Mouse (Mus musculus) embryonic facial prominence, embryonic 14.5 days (tissue): Measurements from ENCODE around the gene Smim20. TPM values are rescaled to one million over a fixed set of nuclear protein-coding genes. Genes with fewer than 3 reads are reported as not detected.

Source experiments
- ATAC-seq: fragments of 200-750 bp; cut with Nextera tagmentation; 2 replicates; pipeline ENCODE4 v1.8.0; 2017; ENCODE audit warnings: low read depth, moderate number of reproducible peaks, moderate TSS enrichment
- DNase-seq: peaks from one replicate; pipeline ENCODE4 v3.0.0-alpha.2; 2015; ENCODE audit warnings: low spot score
- H3K27ac ChIP-seq: fragments of 300-500 bp; sonication (generic); replicated peaks from 2 replicates; pipeline ENCODE4 v1.5.1; 2014; ENCODE audit warnings: low read depth, mild to moderate bottlenecking, low read length, moderate library complexity
- H3K27me3 ChIP-seq: fragments of 300-500 bp; sonication (generic); replicated peaks from 2 replicates; pipeline ENCODE4 v1.6.1; 2014; ENCODE audit warnings: low read length; ENCODE audit not compliant: control insufficient read depth, insufficient read depth
- H3K36me3 ChIP-seq: fragments of 300-500 bp; sonication (generic); 2 replicates; pipeline ENCODE4 v1.6.1; 2014; ENCODE audit warnings: low read length, mixed read lengths; ENCODE audit not compliant: control insufficient read depth, insufficient read depth
- H3K4me1 ChIP-seq: fragments of 300-500 bp; sonication (generic); 2 replicates; pipeline ENCODE4 v1.6.1; 2014; ENCODE audit warnings: antibody characterized with exemption, low read length; ENCODE audit not compliant: control insufficient read depth, insufficient read depth
- H3K4me2 ChIP-seq: fragments of 300-500 bp; sonication (generic); 2 replicates; pipeline ENCODE4 v1.6.1; 2014; ENCODE audit warnings: low read depth, mild to moderate bottlenecking, low read length, moderate library complexity, mixed read lengths
- H3K4me3 ChIP-seq: fragments of 300-500 bp; sonication (generic); 2 replicates; pipeline ENCODE4 v1.5.1; 2014; ENCODE audit warnings: low read depth, mild to moderate bottlenecking, low read length
- H3K9ac ChIP-seq: fragments of 300-500 bp; sonication (generic); 2 replicates; pipeline ENCODE4 v1.6.1; 2014; ENCODE audit warnings: low read depth, mild to moderate bottlenecking, low read length, moderate library complexity, mixed read lengths
- H3K9me3 ChIP-seq: fragments of 300-500 bp; sonication (generic); 2 replicates; pipeline ENCODE4 v1.6.1; 2016; ENCODE audit warnings: low read length; ENCODE audit not compliant: control insufficient read depth
- WGBS: fragments of 180-500 bp; shearing (Covaris S2); extraction: QIAGEN DNeasy Blood & Tissue Kit; methylation state at CpG from one replicate; pipeline ENCODE4 v1.1.7; 2014; 5-methylcytosine and 5-hydroxymethylcytosine counted together
- polyA plus RNA-seq: library from polyadenylated mRNA; unstranded; fragments of >200 nt; fragmentation: Nextera tagmentation; extraction: Ambion mirVana; gene quantifications from 2 replicates; pipeline ENCODE4 v1.2.1, GENCODE M21; 2014

Gene Smim20
- polyA plus RNA-seq, 1 experiment from 2014 or later: 96.7 TPM

- Histone ChIP-seq H3K4me2 (no peak overlapping the region), H3K27me3 (peaks cover 5% of the 10 kb centered on the region), H3K4me1 (peaks cover 4% of the 10 kb centered on the region; the same call in 1 of the 2 replicates), H3K9ac (no peak overlapping the region), H3K4me3 (no peak overlapping the region), H3K36me3 (no peaks in the 10 kb centered on the region), H3K9me3 (no peaks in the 10 kb centered on the region), H3K27ac (no peak overlapping the region)
- WGBS: 46% methylated on average over 3 of the region's 3 CpGs
- no peak for DNase-seq
- no peak for ATAC-seq
Measured at GRCm38 (mm10) chr5:53254821-53255220, 12.1 kb upstream of the Smim20 start.

GRCm38 (mm10) chr5:53258038-53258786, 8.7 kb upstream of the Smim20 start:
- H3K4me1 ChIP-seq: peaks cover 4% of the 10 kb centered on the region; the same call in 1 of the 2 replicates
- no peaks in the 10 kb centered on the region for H3K9me3 ChIP-seq
- H3K9ac ChIP-seq: peak overlapping the region; percentile 46
- 3% methylated on average over 29 of the region's 29 CpGs for WGBS
- peak overlapping the region; percentile 31 for H3K4me3 ChIP-seq
- H3K36me3 ChIP-seq: no peaks in the 10 kb centered on the region
- ATAC-seq: peak; percentile 69
- peaks cover 5% of the 10 kb centered on the region; the same call in 1 of the 2 replicates for H3K27me3 ChIP-seq
- no peak overlapping the region for H3K27ac ChIP-seq
- peak; percentile 88 for DNase-seq
- H3K4me2 ChIP-seq: peak overlapping the region; percentile 61

GRCm38 (mm10) chr5:53259894-53260293, 7.0 kb upstream of the Smim20 start:
- Histone ChIP-seq H3K9me3 (no peaks in the 10 kb centered on the region), H3K36me3 (no peaks in the 10 kb centered on the region), H3K4me3 (no peak overlapping the region), H3K4me2 (no peak overlapping the region), H3K27ac (no peak overlapping the region), H3K27me3 (peaks cover 5% of the 10 kb centered on the region; the same call in 1 of the 2 replicates), H3K4me1 (peaks cover 4% of the 10 kb centered on the region; the same call in 1 of the 2 replicates), H3K9ac (no peak overlapping the region)
- WGBS: 44% methylated on average over 5 of the region's 5 CpGs
- no peak for ATAC-seq
- DNase-seq: peak; percentile 38

DNA sequence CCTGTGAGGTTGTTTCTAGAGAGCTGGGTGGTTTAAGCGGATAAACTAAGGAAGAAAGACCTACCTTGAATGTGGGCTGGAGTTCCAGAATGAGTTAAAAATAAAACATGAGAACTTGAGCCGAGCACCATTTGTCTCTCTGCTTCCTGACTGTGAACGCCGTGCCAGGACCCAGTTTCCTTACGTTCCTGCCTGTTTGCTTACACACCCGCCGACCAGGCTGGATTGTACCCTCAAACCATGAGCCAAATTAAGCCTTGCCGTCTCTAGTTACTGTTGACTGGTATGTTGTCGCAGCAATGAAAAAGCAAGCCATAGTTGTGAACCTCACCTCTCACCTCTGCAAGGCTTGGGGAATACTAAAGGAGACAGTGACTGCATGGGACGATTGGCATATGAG, 4.9 kb upstream of the Smim20 start:
- Histone ChIP-seq H3K9ac (no peak overlapping the region), H3K4me2 (no peak overlapping the region)

DNA sequence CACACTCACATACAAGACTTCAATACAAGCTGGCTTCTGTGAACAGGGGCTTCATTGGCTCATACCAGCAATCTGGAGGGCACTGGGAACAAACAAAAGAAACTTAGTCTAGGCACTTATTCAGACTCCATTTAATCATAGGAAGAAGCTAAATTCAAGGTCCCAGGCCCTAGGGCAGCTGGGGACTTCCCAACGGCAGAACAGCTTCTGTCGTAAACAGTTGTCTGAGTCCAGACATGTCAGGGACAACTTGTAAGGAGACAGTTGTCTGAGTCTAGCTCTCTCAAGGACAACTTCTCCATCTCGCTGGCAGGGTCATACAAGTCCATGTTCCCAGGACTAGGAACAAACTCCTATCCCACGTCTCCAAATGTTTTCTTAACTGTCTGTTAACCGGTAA, 2.8 kb upstream of the Smim20 start:
- H3K4me3 ChIP-seq: no peak overlapping the region
- ATAC-seq: no peak
- 77% methylated on average over 5 of the region's 5 CpGs for WGBS
- no peak overlapping the region for H3K27ac ChIP-seq
- H3K4me1 ChIP-seq: peaks cover 5% of the 10 kb centered on the region; the same call in 1 of the 2 replicates
- no peaks in the 10 kb centered on the region for H3K36me3 ChIP-seq
- no peaks in the 10 kb centered on the region for H3K27me3 ChIP-seq
- no peak overlapping the region for H3K4me2 ChIP-seq
- no peak overlapping the region for H3K9ac ChIP-seq
- DNase-seq: no peak
- H3K9me3 ChIP-seq: no peaks in the 10 kb centered on the region

More for the DNA sequence above, 4.9 kb upstream of the Smim20 start:
- no peaks in the 10 kb centered on the region for H3K36me3 ChIP-seq
- no peaks in the 10 kb centered on the region for H3K4me1 ChIP-seq
- 75% methylated on average over 10 of the region's 10 CpGs for WGBS
- H3K4me3 ChIP-seq: no peak overlapping the region
- H3K9me3 ChIP-seq: no peaks in the 10 kb centered on the region
- H3K27me3 ChIP-seq: peaks cover 5% of the 10 kb centered on the region; the same call in 1 of the 2 replicates
- no peak for ATAC-seq
- no peak for DNase-seq
- no peak overlapping the region for H3K27ac ChIP-seq

- DNase-seq (no peak), ATAC-seq (no peak)
- H3K4me3 ChIP-seq: no peak overlapping the region
- H3K4me2 ChIP-seq: no peak overlapping the region
- no peaks in the 10 kb centered on the region for H3K27me3 ChIP-seq
- H3K9me3 ChIP-seq: no peaks in the 10 kb centered on the region
- H3K9ac ChIP-seq: no peak overlapping the region
- no peaks in the 10 kb centered on the region for H3K36me3 ChIP-seq
- H3K4me1 ChIP-seq: peaks cover 5% of the 10 kb centered on the region; the same call in 1 of the 2 replicates
- 71% methylated on average over 12 of the region's 12 CpGs for WGBS
- H3K27ac ChIP-seq: no peak overlapping the region
Measured at GRCm38 (mm10) chr5:53265740-53266139, 1.1 kb upstream of the Smim20 start.

- Histone ChIP-seq H3K4me3 (no peak overlapping the region), H3K4me1 (peaks cover 5% of the 10 kb centered on the region; the same call in 1 of the 2 replicates), H3K36me3 (no peaks in the 10 kb centered on the region), H3K9me3 (no peaks in the 10 kb centered on the region), H3K27me3 (no peaks in the 10 kb centered on the region), H3K27ac (peak overlapping the region; percentile 61; the same call in 1 of the 2 replicates), H3K9ac (no peak overlapping the region), H3K4me2 (peak overlapping the region; percentile 76)
- WGBS: 66% methylated on average over 4 of the region's 4 CpGs
- DNase-seq: peak; percentile 70
- ATAC-seq: peak; percentile 31
Measured at GRCm38 (mm10) chr5:53266181-53266580, 702 bp upstream of the Smim20 start.

DNA sequence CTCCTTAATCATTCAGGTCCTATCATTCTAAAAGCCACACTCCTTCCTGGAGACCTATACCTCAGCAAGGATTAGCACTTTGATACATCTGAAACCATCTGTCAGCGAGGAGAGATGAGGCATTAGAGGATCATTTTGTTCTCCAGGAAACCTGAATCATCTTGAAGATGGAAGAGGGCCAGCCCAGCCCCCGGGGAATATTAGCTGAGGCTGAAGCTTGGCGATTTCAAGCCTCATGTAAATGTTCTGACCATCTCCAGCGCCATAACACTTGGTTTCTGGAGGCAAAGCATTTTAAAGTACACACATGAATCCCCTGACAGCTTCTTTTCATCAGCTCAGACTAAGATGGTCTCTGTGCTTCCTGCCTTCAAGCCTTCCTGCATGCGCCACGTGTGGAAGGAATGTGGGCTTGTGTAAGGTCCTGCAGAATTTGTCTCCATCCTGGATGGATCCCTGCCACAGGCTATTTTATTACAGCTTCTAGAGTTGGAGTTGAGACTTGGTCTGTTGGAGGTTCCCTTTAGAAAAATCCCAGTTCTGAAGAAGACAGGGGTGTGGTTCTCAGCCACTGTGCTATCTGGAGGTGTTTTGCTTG, 1.3 kb downstream of the Smim20 start:
- no peak overlapping the region for H3K4me2 ChIP-seq
- H3K27ac ChIP-seq: no peak overlapping the region; the same call in 1 of the 2 replicates
- H3K4me3 ChIP-seq: no peak overlapping the region
- H3K36me3 ChIP-seq: no peaks in the 10 kb centered on the region
- DNase-seq: peak; percentile 53
- no peak for ATAC-seq
- H3K4me1 ChIP-seq: peaks cover 5% of the 10 kb centered on the region; the same call in 1 of the 2 replicates
- H3K9me3 ChIP-seq: no peaks in the 10 kb centered on the region
- H3K9ac ChIP-seq: no peak overlapping the region
- no peaks in the 10 kb centered on the region for H3K27me3 ChIP-seq
- WGBS: 43% methylated on average over 6 of the region's 6 CpGs
